Mouse (Mus musculus): ENCODE measurements around the gene Pbld1. TPM values are rescaled to one million over a fixed set of nuclear protein-coding genes. Genes with fewer than 3 reads are reported as not detected.

Gene Pbld1
- total RNA-seq, 2 experiments from 2014 or later, result 0.28 to 0.61 TPM

DNA sequence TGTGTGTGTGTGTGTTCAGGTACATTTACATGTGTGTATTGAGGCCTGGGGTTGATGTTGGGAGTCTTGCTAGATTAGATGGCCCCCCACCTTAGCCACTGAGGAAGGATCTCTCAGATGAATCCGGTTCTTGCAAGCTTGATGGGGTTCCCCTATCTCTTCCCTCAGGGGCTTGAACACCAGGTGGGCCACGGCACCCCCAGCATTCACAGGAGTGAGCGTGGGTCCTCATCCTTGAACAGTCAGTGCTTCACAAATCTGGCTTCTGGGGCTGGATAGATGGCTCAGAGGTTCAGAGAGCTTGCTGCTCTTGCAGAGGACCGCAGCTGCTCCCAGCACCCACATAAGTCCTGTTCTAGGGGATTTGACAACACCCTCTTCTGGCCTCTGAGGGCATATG lies 66.2 kb downstream of the Pbld1 start:
- no peak for ATAC-seq (replicated peaks; ENCODE audit: low FRiP score, low TSS enrichment, poor library complexity, severe bottlenecking)

DNA sequence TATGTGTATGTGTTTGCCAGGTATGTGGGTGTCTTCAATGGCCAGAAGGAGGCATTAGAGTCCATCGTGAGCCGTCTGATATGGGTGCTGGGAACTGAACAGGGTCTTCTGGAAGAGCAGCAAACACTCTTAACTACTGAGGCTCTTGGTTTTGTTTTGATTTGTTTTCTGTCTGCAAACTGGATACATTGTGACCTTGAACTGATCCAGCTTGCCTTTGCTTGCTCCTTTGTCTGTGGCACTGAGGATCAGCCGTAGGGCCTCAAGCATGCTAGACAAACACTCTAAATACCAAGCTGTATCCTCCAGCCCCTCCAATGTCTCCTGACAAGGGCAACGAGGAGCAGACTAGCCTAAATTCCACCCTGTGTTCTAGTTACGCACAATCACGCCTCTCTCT lies 67.2 kb downstream of the Pbld1 start:
- ATAC-seq (replicated peaks; ENCODE audit: low FRiP score, low TSS enrichment, poor library complexity, severe bottlenecking), result no peak

Other genes with a start within 250 kb of the Pbld1 start
- gene Tet1, start 151.2 kb upstream of the Pbld1 start, total RNA-seq (2014; fragmentation: Nextera tagmentation), result 15.2 and 15.8 TPM in 2 replicates
- 5.0 and 11.6 TPM in 2 replicates for gene Tet1, start 151.2 kb upstream of the Pbld1 start, total RNA-seq (2017)
- gene Slc25a16, start 139.5 kb upstream of the Pbld1 start, total RNA-seq (2014; fragmentation: Nextera tagmentation), result 15.4 and 20.4 TPM in 2 replicates
- 22.1 and 25.7 TPM in 2 replicates for gene Slc25a16, start 139.5 kb upstream of the Pbld1 start, total RNA-seq (2017)
- gene Dna2, start 113.1 kb upstream of the Pbld1 start, total RNA-seq (2014; fragmentation: Nextera tagmentation), result 61.7 and 63.1 TPM in 2 replicates
- 41.9 and 42.8 TPM in 2 replicates for gene Dna2, start 113.1 kb upstream of the Pbld1 start, total RNA-seq (2017)
- 4.3 and 15.9 TPM in 2 replicates for gene Rufy2, start 79.9 kb upstream of the Pbld1 start, total RNA-seq (2014; fragmentation: Nextera tagmentation)
- 1.8 and 3.1 TPM in 2 replicates for gene Rufy2, start 79.9 kb upstream of the Pbld1 start, total RNA-seq (2017)
- 85.2 and 100 TPM in 2 replicates for gene Hnrnph3, start 35.9 kb upstream of the Pbld1 start, total RNA-seq (2014; fragmentation: Nextera tagmentation)
- gene Hnrnph3, start 35.9 kb upstream of the Pbld1 start, total RNA-seq (2017), result 49.2 and 56.4 TPM in 2 replicates
- gene Pbld2, start 35.8 kb upstream of the Pbld1 start, total RNA-seq (2014; fragmentation: Nextera tagmentation), result 0.42 and 0.92 TPM in 2 replicates
- gene Pbld2, start 35.8 kb upstream of the Pbld1 start, total RNA-seq (2017), result 0.08 and 0.52 TPM in 2 replicates
- gene Atoh7, start 39.5 kb downstream of the Pbld1 start, total RNA-seq (2014; fragmentation: Nextera tagmentation), result not detected in 2 replicates
- not detected in 2 replicates for gene Atoh7, start 39.5 kb downstream of the Pbld1 start, total RNA-seq (2017)
- not detected in 2 replicates for gene Mypn, start 143.8 kb downstream of the Pbld1 start, total RNA-seq (2014; fragmentation: Nextera tagmentation)
- not detected in 2 replicates for gene Mypn, start 143.8 kb downstream of the Pbld1 start, total RNA-seq (2017)
- 78.6 and 81.4 TPM in 2 replicates for gene Herc4, start 183.6 kb downstream of the Pbld1 start, total RNA-seq (2014; fragmentation: Nextera tagmentation)
- gene Herc4, start 183.6 kb downstream of the Pbld1 start, total RNA-seq (2017), result 62.7 and 77.5 TPM in 2 replicates